Mouse (Mus musculus): ENCODE measurements around the gene Rnase10.
"Not testable (repeated sequence)": the region's sequence is repeated elsewhere in the genome, so short reads cannot be mapped to it uniquely, and the experiment has no call there.

Gene Rnase10

DNA sequence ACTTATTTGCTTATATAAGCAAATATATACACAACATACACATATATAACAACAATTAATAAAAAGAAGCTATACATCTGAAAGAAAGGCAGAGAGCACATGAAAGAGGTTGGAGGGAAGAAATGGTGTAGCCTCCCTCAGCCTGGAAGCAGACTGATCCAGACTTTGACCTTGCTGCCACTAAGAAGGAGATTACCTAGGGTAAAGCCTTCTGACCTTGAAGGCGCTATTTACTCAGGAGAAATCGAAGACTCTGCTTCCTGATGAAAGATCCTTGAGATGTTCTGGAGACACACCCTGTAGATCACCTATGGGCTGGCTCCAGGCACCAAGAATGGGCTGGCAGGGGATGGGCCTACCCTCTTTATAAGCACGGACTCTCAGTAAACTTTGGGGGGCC lies 7.2 kb downstream of the Rnase10 start:
- DNase-seq = not testable (repeated sequence)

GRCm38 (mm10) chr14:51015780-51016179 lies 8.2 kb downstream of the Rnase10 start:
- no peak for DNase-seq

DNA sequence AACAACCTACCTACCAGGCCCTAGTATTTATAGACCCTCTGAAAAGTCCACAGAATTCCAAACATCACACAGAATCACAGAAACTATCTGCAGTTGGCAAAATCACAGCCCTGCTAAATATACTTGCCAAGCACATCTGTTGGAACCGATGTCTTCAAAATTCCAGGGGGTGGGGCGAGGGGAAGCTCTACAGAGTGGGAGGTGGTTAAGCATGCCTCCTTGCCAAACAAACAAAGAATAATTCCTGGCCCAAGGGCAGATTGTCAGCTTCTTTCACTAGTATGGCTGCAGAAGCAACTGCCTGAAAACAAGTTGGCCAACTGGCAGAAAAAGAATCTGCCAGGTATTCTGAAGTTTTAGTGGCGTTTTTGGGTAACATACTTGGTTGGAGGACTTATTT lies 9.7 kb downstream of the Rnase10 start:
- peak; percentile 55 to 59 for DNase-seq

DNA sequence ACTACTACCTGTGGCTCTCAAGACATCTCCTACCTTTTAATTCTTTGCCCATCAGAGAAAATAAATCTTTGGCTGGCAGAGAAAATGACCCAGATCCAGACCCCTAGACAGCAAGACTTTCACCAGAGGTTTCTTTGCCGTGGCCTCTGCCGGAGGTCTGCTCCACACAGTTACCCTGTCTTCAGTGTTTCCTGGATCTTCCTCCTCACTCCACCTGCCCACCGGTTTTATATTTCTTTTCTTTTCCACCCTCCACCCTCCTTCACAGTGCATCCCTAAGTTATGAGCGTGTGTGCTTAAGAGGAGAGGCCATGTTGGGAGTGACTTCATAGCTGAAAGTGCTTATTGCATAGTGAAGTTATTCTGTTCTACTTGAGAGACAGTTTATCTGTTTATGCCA lies 15.9 kb downstream of the Rnase10 start:
- DNase-seq = no peak

GRCm38 (mm10) chr14:51024820-51025219 lies 17.3 kb downstream of the Rnase10 start:
- DNase-seq = no peak

- DNase-seq = peak; percentile 79 to 81
These were observed 19.0 kb downstream of the Rnase10 start for GRCm38 (mm10) chr14:51026391-51027133.

DNA sequence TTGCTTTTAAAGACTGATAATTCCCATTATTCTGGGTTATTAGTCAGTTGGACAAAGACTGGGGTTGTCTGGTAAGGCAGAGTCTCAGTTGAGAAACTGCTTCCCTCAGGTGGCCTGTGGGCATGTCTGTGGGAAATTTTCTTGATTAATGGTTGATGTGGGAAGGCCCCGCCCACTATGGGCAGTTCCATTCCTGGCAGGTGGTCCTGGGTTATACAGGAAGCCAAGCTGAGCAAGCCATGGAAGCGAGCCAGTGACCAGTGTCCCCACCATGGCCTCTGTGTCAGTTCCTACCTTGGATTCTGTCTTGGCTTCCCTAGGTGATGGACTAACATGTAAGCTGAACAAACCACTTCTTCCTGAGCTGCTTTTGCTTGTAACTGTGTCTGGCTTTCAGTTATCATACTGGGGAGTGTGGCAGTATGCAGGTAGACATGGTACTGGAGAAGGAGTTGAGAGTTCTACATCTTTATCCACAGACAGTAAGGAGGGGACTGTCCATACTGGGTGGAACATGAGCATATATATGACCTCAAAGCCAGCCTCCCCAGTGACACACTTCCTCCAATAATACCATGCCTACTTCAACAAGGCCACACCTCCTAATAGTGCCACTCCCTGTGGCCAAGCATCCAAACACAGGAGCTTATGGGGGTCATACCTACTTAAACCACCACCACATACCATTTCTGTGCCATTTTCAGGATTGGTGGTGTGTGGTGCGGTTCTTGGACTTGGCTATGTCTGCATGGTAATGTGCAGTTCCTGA lies 20.0 kb downstream of the Rnase10 start:
- DNase-seq = no peak

DNA sequence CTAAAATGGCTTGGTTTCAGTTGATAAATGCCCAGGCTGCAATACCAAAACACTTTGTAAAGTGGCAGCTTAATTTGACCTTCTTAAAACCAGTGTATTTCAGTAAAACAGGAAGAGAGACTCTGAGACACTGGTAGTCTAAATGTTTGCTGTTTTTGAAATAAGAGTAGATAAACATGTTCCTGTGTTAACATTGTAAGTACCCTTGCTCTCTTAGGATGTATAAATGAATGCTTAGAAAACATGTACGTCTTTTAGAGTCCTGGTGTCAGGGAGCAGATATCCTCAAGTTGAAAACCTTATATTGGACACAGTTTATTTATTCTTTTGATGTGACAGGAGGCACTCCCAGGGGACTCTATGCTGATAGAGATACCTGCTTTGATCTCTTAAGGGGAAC lies 27.7 kb downstream of the Rnase10 start:
- no peak for DNase-seq

DNA sequence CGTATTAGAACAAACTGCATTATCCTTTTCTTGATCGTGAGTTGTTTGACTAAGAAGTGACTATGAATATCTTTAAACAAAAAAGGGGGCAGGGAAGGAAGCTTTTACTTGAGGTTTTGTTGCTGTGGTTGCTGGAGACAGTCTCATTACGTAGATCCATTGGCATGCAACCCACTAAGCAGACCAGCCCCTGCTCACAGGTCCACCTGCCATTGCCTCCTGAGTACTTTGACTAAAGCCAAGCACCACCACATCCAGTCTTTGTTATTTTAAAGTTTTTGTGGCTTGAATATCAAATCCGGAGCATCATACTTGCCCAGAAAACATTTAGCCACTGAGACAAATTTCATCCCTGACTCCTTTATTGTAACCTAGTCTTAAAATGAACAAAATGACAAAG lies 28.7 kb downstream of the Rnase10 start:
- DNase-seq = no peak

DNA sequence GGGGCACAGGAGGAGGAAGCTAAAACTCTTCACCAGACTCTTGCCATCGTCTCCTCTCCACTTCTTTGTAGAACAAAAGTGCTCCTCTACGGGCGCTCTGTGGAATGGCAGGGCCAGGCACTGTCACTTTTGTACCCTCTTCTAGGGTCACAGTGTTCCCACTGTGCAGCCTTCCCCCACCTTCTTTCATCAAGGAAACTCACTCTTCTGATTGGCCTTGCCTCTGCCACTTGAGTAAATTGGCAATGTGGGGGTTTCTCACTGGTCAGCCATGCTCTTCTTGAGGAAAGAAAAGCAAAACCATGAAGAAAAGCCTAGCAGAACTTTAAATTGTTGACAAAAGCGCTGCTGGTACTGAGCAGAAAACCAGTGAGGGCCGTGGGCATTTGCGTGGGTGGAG lies 34.2 kb downstream of the Rnase10 start, which contains the start of gene Rnase9:
TSS of gene Rnase9 (minus strand) at position 101 of the 400 bp plus-strand sequence.
- DNase-seq = no peak

GRCm38 (mm10) chr14:51047846-51048245 lies 40.3 kb downstream of the Rnase10 start:
- DNase-seq = no peak

DNA sequence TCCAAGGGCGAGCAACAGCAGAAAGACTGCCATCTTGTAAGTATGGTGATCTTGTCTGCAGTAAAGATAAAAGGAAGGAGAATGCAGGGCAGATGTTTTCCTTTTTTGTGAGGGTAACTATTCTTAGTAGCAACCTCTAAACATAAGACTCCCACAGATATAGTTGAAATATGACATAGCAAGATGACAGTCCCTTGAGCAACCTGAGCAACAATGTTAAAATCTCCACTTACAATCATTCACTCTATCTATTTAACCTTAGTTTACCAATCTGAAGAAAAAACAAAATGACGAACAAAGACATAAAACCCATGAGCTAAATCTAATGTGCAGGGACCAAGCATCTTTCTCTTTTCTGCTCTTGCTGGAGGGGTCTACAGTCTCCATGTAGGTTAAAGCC lies 42.5 kb downstream of the Rnase10 start, which contains the start of gene Rnase11:
TSS of gene Rnase11 (minus strand) at position 101 of the 400 bp plus-strand sequence.
- no peak for DNase-seq

DNA sequence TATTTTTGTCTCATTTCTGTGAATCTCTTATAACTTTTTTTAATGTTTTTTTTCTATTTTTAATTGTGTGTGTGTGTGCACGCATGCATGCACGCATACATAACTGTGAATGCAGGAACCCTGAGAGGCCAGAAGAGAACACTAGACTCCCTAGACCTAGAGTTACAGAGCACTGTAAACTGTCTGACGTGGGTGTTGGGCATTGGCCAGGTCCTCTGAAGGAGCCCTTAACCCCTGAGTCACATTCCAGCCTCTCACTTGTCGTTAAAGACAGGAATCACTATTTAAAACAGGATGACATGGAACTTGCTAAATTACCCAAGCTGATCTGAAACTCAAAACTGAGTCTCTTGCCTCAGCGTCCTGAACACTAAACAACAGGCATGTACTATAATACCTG lies 44.4 kb downstream of the Rnase10 start:
- DNase-seq = peak in 1 of 2 experiments; percentile 12

DNA sequence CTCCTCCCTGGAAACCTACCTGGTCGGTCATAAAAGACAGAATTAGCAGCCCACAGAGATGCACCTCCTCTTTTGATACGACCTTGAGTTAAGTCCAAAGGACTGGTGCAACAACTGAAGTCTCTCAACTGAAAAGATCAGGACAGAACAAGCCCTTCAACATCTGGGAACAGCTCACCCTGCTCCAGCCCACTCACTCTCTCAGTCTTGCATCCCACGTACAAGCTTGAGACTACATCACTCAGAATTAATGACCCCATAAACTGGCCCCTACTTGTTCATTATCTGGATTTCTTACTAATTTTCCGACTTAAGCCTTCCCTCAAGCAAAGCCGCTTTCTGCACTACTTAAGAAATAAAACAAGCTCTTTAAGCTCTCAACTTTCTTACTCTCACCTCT lies 45.6 kb downstream of the Rnase10 start:
- no peak for DNase-seq

- DNase-seq = no peak
These were observed 47.0 kb downstream of the Rnase10 start for GRCm38 (mm10) chr14:51054243-51055237.

DNA sequence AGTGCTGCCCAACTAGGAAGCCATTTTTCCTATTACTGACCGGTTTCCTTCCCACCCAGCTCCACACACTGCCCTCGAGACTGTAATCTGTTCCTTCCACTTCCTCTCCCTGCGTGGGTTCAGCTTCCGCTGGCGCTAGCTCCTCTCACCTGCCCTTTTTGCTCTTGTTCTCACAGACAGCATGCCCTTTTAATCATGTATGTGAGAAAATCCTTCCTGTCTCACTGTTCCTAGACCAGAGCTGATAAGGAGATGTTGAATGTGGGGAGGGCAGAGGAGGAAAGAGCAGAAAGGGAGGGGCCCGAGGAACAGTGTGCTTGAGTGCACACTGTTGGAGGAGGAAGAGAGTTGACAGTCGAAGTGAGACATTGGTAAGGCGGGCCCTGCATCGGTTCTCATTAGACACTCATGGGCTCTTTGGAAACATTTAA lies 49.9 kb downstream of the Rnase10 start, which contains the start of gene Rnase12:
TSS of gene Rnase12 (minus strand) at position 261 of the 431 bp plus-strand sequence.
- DNase-seq = no peak

All from kidney, postnatal 36 days (tissue).